Mouse (Mus musculus): Measurements from ENCODE around the gene Serpina7. TPM values are rescaled to one million over a fixed set of nuclear protein-coding genes. Genes with fewer than 3 reads are reported as not detected.

Gene Serpina7
- polyA plus RNA-seq, 1 experiment from 2014 or later: 0.08 TPM

Other genes starting within 250 kb of the Serpina7 start
- 1.2 and 2.2 TPM in 2 replicates for gene Nrk, start 170.8 kb downstream of the Serpina7 start, polyA plus RNA-seq (2016; fragmentation: Nextera tagmentation; extraction: Ambion mirVana)
- not detected in 2 replicates for gene 4930513O06Rik, start 1.0 kb upstream of the Serpina7 start, polyA plus RNA-seq (2016; fragmentation: Nextera tagmentation; extraction: Ambion mirVana)
- not detected in 2 replicates for gene 4933428M09Rik, start 94.0 kb upstream of the Serpina7 start, polyA plus RNA-seq (2016; fragmentation: Nextera tagmentation; extraction: Ambion mirVana)
- 12.7 and 23.9 TPM in 2 replicates for gene Mum1l1, start 124.8 kb upstream of the Serpina7 start, polyA plus RNA-seq (2016; fragmentation: Nextera tagmentation; extraction: Ambion mirVana)
- gene Trap1a, start 248.4 kb upstream of the Serpina7 start, polyA plus RNA-seq (2016; fragmentation: Nextera tagmentation; extraction: Ambion mirVana): 0.36 and 0.43 TPM in 2 replicates